Mouse (Mus musculus) G1E-ER4 (cell line): ENCODE measurements around the gene Vsx2. TPM values are rescaled to one million over a fixed set of nuclear protein-coding genes. Genes with fewer than 3 reads are reported as not detected.

Source experiments
- GATA1 ChIP-seq: IDR thresholded peaks from one replicate; pipeline ENCODE4 v1.8.0; 2012; ENCODE audit warnings: low read length, inconsistent platforms
- polyA plus RNA-seq: library from polyadenylated mRNA; stranded (reverse); fragments of >175 nt; gene quantifications from 2 replicates; pipeline ENCODE4 v1.2.3, GENCODE M21; 2012

Vsx2 gene
- polyA plus RNA-seq, 1 experiment, result not detected

- TF ChIP-seq GATA1, result no peak
These were observed 2.0 kb upstream of the Vsx2 start for GRCm38 (mm10) chr12:84567576-84567975.

- no peak for TF ChIP-seq GATA1
These were observed 573 bp downstream of the Vsx2 start for GRCm38 (mm10) chr12:84569976-84570693.

GRCm38 (mm10) chr12:84570694-84571415 lies 1.3 kb downstream of the Vsx2 start:
- TF ChIP-seq GATA1, result no peak

DNA sequence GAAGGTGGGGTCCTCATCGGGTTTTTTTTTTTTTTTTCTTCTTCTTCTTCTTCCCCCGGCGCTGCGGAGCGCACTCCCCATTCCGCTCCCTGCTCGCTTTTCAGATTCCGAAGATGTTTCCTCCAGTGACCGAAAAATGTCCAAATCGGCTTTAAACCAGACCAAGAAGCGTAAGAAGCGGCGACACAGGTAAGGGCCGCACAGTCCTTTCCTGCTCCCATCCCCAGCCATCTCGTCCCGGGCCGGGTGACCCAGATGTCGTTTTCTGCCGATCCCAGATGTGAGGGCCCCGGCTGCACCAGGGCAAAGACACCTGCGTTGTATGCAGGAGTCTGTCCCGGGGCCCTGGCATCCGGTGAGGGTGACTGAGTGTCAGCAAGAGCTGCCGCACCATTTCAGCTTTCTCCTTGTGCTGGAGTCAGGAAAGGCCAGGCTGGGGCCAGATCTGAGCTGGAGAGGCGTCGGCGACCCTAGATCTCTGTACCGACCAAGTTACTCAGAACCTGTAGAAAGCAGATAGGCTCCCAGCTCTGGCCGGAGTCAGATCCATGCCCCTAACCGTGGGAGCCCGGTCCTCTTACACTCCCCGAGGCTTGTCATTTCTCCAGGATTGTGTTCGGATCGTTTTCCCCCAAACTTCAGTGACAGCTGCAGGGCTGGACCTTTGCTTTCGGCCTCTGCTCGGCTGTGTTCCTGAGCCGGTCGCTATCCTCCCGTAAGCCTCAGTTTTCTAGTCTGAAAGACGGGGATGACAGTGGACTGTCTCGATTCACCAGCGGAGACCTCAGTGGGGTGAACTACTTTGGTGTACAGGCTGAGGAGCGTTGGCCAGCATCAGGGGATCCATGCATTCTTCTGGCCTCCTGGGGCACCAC lies 2.1 kb downstream of the Vsx2 start:
- no peak for TF ChIP-seq GATA1

DNA sequence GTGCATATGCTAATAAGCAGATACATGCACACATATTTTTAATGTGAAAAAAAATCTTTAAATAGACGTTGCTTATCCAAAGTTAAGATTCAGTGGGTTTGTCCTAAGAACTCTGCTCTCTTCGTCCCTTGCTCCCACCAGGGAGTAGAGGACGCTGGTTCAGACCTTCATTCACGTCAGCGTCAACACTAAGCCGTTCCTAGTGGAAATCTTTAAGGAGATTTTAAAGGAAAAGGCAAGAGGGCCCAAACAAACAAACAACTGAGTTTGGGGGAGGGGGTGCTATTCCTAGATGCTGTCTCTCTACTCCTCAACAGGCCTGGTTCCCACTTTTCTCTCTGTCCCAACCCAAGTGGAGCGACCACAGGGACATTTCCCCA lies 2.8 kb downstream of the Vsx2 start:
- TF ChIP-seq GATA1, result no peak

- TF ChIP-seq GATA1, result no peak
These were observed 3.5 kb downstream of the Vsx2 start for GRCm38 (mm10) chr12:84573094-84573493.

DNA sequence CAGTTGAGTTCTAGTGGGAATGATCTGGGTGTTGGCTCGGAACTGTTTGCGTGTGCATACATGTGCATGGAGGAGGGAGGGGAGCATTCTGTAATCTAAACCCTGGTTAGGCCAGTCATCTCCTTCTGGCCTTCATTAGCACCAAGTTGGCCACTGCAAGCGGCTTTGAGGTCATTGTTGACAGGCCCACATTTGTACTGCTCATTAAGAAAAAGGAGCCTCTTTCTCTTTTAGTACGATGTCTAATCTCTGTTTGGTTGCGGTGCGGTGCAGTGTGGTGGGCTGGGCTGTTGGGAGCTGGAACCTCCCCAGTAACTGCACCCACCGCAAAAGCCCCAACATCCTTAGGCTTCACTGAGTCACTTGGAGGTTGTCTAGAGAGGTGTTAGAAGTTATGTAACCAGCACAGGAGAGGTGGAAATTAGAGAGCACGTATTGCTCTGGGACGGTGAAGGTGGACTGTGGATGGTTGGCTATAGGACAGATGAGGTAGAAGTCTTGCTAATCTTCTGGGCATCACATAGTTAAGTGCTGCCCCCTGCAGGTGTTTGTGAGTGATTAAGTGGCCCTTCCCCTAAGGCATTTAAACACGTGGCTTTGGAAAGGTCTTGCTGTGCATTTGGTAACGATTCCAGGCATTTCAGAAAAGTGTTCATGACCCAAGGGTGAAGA lies 8.3 kb downstream of the Vsx2 start:
- no peak for TF ChIP-seq GATA1

- TF ChIP-seq GATA1, result no peak
These were observed 8.8 kb downstream of the Vsx2 start for GRCm38 (mm10) chr12:84578440-84578770.

GRCm38 (mm10) chr12:84581285-84581684 lies 11.7 kb downstream of the Vsx2 start:
- no peak for TF ChIP-seq GATA1

GRCm38 (mm10) chr12:84589825-84590761 lies 20.5 kb downstream of the Vsx2 start:
- TF ChIP-seq GATA1, result no peak

DNA sequence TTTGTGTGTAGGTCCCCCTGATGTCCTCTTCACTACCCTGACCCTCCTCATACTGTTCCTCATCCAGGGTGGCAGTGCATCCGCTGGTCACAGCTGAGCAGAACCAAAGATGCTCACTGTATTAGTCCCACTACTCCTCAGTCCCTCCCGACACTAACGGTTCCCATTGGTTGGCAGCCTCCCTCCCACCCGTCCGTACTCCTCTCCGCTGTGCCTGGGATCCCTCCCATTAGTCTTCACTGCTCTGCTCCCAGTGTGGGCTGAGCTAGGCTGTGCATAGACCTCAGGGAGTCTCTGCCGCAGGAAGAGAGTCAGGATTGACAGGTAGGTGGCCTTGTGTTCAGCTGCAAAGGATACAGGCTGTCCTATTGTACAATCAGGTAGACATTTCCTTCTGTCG lies 28.8 kb downstream of the Vsx2 start:
- TF ChIP-seq GATA1, result no peak

DNA sequence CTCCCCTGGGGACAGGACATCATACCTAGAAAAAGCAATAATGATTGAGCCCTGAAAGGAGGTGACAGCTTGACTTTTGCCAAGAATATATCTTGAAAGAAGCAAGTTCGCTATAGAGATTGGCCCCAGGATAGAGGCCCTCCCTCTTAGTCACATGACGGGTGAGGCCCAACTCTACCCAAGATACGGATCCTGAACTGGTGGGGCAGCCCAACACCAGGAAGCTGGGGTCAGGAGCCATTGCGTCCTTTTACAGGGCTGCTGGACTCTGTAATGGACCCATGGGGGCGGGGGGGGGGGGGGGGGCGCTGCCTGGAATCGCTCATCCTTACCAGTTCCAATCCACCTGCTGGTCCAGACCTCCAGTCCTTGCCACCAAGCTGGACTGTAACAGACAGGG lies 34.4 kb downstream of the Vsx2 start:
- TF ChIP-seq GATA1, result no peak

- TF ChIP-seq GATA1, result no peak
These were observed 36.3 kb downstream of the Vsx2 start for GRCm38 (mm10) chr12:84605860-84606259.

DNA sequence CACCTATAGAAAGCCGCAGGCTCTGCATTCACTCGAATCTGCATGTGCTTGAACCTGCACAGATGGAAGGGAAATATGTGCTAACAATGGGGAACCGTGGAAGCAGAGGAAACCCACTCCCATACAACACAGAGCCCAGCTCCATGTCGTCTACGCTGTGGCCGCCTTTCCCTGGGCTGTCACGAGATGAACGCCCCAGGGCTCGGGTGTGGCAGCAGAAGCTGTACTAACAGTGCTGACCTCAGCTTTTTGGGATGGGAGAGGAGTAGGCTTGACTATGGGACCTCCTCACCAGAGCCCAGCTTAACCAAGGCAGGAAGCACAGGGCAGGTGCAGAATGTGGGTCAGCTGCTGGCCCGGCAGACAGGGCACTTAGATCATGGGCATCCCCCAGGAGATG lies 42.2 kb downstream of the Vsx2 start:
- no peak for TF ChIP-seq GATA1

DNA sequence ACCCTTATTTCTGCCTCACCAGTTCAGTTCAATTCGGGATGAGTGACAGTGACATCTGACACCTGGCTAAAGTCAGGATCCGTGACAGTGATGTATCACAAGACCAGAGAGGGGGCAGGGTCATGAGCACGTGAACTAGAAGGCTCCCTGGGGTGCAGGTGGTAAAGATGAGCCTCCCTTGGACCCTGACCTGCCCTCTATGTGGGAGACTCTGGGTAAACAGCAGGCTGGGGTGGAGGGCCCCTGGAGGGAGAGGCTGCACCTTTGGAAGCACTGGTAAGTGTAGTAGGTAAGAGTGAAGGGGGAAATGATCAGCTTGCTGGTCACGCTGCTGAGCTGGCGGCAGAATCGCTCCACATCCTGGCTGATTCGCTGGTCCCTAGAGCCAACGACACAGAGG lies 43.0 kb downstream of the Vsx2 start:
- no peak for TF ChIP-seq GATA1
